Mouse (Mus musculus) brain, embryonic 18.5 days (tissue): ENCODE measurements at regions not wholly inside any gene's neighbourhood (a gene's known extent, or its start where the extent isn't known, plus 50 kb on each side); places are given as distances from the start of the nearest gene placed in this dataset.
"Not testable (repeated sequence)": the region's sequence is repeated elsewhere in the genome, so short reads cannot be mapped to it uniquely, and the experiment has no call there.

Experiments used
- DNase-seq: peaks from one replicate; pipeline ENCODE4 v3.0.0-alpha.2; 2012; ENCODE audit warnings: low read depth, low spot score

DNA sequence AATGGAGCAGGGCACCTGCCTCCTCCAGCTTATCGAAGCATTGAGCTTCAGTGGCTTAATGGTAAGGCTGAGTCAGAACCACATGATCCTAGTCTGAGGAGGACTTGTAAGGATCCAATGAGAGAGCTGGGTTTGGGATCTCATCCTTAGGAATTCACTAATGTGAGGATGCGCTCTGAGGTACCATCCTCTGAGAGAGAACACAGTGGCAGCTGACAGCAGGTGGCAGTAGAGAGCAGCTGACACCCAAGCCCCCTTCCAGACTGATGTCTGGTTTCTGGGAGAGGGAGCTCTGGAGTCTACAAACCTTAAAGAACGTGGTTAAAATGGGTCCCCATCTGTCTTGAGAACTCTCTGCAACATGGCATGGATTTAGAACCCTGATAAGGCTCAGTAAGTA is 137.8 kb downstream of the B3glct start:
- DNase-seq = no peak

DNA sequence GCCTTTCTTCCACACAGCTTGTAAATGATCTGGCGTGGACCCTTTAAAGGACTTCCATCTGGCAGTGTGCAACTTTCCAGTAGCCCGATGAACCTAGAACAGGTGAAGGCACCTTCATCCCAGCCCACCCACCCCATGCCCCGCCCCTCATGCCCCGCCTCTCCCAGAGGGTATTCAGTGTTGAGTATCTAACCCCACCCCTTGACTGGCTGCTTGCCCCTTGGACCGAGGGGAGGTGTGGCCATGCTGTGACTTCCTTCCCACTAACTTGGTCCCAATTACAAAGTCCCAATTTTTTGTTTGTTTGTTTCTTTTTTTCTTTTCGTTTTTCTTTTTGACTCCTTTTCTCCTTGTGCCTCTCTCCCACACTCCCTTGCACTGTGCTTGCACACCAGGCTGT is 140.8 kb downstream of the B3glct start:
- DNase-seq = no peak

- DNase-seq = no peak
These were observed 145.8 kb downstream of the B3glct start for GRCm38 (mm10) chr5:149823821-149824220.

DNA sequence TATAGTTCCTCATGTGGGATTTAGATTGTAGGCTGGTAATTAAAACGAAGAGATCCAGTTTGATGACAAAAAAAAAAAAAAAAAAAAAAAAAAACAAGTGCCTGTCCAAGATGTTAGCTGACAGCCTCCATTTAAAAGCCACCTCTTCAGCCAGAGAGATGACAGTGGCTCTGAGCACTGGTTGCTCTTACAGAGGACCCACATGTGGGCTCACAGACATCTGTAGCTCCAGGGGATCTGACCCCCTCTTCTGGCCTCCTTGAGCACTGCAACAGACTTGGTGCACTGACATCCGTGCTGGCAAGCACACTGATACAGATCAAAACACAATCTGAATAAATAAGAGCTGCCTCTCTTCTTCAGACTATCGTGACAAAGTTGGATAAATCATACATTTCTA is 149.6 kb downstream of the B3glct start:
- no peak for DNase-seq

DNA sequence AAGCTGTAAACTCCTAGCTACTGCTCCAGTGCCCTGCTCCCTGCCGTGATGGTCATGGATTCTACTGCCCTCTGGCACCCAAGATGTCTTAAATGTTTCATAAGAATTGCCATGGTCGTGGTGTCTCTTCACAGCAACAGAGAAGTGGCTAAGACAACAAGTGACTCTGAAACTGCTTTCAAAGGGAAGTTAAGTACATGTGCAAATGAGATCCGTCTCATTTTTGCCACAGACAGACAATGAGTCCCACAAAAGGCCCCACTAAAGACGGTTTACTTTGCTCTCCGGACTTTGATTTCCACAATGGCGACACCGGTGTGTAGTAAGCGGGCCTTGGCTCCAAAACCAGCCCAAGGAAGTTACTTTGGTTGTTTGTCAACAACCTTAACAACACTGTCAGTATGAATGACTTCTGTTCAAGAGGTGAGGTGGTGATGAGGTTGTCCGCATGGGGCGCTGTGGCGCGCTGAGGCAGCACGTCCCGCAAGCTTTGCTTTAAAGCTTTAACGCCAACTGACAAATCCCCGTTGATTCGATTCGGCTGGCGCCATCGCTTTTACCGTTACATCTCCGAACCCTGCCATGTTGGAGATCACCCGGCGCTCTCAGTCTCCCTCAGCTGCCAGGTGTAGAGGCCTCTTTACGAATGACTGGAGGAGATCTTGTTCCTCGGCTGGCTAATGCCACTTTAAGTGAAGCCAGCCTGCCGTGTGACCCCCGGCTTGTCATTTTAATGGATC is 153.3 kb downstream of the B3glct start:
- peak; percentile 36 for DNase-seq

GRCm38 (mm10) chr5:149837379-149837778 is 159.3 kb downstream of the B3glct start:
- DNase-seq = no peak

GRCm38 (mm10) chr5:149842491-149842890 is 164.5 kb downstream of the B3glct start:
- no peak for DNase-seq

DNA sequence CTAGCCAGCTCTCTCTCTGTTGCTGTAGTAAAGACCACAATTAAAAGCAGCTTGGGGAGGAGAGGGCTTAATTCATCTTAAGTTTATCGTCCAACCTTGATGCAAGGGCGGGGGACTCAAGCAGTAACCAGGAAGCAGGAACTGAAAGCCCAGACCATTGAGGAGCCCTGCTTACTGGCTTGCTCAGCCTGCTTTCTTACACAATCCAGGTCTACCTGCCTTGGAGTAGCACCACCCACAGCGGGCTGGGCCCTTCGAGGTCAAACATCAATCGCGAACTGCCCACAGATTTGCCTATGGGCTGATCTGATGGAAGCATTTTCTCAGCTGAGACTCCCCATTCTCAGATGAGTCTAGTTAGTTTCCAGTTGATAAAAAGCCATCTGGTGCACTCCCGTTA is 165.3 kb downstream of the B3glct start:
- DNase-seq = no peak

- no peak for DNase-seq
These were observed 167.2 kb downstream of the B3glct start for GRCm38 (mm10) chr5:149845256-149845655.

DNA sequence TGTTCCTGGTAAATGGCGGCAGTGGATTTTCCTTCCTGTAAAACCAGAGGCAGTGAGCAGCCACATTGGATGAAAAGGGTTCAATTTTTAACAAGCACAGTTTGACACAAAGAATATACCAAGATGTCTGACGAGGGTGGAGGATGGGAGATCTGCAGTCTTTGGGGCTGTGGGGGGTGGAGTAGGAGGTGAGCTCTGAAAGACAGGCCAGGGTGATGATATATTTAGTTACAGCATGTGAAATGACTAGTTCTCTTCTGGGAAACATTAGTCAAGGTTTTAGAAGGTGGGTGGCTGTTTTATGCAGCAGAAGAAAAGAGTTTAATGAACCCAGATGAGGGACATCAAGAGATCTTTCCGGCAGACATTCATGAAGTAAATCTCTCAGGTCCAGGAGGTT is 170.0 kb upstream of the Rxfp2 start:
- DNase-seq = no peak

DNA sequence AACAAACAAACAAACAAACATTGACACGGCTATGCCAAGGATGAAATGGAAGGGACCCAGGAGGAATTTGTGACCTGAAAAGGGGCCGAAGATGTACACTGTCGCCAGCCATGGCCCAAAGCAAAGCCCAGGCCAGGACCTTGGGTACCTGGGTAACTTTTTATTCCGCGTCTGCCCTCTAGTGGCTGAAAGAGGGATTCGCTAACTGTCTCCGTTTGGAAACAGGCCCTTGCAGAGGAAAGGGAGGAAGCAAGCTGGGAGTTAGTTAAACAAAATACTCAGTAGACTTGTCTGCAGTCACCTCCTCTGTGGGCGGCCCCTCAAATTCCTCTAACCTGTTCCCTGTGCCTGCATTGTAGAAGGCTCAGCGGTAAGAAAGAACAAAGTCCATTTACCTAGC is 167.5 kb upstream of the Rxfp2 start:
- DNase-seq = no peak

DNA sequence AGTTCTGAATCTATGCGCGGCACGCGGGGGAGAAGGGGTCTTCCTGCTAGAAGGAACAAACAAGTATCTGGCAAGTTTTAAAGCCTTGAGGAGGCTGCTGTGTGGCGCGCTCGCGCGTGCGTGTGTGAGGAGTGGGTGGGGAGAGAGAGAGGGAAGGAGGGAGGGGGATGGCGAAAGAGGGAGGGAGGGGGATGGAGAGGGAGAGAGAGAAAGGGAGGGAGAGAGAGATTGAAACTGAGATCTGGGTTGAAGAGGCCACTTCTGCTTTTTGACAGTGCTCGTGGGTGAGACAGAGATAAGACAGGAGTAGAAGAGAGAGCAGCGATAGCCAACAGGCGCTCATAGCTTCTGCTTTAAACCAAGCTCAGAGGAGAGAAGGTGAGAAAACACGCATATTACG is 166.0 kb upstream of the Rxfp2 start:
- DNase-seq = no peak

- no peak for DNase-seq
These were observed 162.4 kb upstream of the Rxfp2 start for GRCm38 (mm10) chr5:149856101-149856500.

DNA sequence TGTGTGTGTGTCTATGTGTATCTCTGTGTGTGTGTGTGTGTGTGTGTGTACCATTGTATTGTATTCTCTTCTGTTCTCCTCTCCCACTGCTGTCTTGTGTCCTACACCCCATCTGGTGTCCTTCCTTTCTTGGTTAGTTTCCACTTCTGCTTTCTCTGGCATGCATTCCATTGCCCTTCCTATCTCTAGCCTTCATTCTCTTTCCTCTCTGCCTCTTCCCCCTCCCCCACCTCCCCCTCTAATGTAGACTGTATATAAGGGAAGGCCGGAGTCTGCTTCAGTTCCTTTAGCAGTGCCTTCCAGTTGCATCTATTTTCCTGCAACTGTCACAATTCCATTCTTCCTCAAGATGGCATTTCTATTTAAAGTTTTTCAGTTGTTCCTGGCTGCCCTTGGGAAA is 161.5 kb upstream of the Rxfp2 start:
- no peak for DNase-seq

DNA sequence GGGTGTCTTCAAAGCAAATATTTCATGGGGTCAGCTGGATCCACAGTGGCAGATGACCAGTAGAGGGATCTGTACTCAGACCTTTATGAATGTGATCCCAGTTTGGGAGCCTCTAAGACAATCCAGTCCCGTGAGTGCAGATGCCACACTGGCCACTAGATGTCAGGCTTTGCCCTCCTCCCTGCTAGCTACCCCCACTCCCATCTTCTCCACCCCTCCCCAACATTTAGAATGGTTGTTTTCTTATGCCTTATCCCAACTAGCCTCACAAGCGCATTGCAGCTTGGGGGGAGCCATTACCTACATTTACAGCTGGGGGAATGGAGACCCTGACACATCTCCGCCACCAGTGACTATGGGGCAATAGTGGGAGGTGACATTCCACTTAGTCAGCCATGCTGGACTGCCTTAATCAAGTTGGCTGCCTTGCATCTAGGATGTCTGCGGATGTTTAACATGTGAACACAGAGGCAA is 156.9 kb upstream of the Rxfp2 start:
- no peak for DNase-seq

DNA sequence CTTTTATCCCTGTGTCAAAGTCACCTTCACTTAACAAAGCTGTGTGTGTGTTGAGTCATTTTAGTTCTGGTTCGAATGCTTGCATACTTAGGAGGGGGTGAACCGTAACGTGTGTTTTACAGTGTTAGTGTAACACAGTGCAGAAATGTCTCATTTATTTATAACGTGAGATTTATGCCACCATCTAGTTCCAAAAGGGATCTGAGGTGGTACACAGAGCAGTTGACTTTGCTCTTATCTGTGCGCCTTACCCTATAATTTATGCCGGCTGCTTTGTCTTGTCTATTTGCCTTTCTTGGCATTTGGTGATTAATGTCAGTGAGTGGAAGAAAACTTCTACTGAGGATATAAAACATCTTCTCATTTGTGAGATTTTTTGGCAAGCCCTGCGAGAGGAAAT is 150.5 kb upstream of the Rxfp2 start:
- DNase-seq = no peak

DNA sequence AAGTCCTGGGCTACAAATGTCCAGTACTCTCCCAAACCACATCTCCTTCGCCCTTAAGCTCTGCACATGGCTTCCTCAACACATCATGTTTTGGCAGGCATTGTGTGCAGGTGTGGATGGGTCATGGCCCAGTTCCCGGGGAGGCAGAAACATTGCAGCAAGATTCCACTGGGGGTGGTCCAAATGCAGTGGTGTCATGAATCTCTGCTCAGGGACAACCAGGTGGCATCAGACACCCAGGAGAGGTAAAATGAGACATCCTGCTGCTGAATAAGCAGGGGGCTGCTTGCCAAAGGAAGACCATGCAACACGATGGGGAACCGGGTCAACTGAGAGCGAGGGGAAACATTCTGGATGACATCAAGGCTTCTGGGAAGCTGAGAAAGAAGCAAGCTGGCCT is 149.0 kb upstream of the Rxfp2 start:
- no peak for DNase-seq

DNA sequence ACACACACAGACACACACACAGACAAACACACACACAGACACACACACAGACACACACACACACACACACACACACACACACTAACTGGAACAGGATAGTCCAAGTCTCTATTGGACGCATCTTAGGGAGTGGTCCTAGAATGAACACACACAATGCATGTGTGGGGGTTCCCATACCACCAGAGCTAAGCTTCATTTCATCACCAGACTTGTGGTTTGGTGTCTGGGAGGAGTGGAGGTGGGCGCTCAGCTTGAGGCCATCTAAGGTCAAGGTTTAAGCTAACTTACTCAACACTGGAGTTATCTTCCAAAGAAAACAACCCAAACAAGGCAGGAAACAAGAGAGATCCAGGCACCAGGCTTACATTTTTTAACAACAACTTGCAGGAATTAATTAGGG is 147.9 kb upstream of the Rxfp2 start:
- no peak for DNase-seq

DNA sequence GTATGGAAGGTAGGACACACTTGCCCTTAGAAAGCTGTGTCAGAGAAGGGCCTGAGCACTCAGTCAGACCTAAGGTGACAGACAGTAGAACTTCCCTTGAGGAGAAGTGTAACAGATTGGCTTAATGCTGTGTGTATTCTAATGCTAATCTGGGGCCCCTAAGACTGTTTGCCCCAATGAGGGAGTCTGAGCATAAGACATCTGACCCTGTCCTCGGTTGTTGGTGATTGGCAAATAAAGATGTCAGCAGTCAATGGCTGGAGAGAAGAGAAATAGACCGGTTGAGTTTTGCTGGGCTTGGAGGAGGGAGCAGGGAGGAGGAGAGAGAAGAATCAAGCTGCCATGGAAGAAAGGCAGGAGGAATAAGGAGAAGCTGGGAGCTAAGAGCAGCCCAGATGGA is 147.0 kb upstream of the Rxfp2 start:
- DNase-seq = no peak

- DNase-seq = no peak
These were observed 144.9 kb upstream of the Rxfp2 start for GRCm38 (mm10) chr5:149873482-149874002.

- no peak for DNase-seq
These were observed 144.1 kb upstream of the Rxfp2 start for GRCm38 (mm10) chr5:149874342-149874741.

DNA sequence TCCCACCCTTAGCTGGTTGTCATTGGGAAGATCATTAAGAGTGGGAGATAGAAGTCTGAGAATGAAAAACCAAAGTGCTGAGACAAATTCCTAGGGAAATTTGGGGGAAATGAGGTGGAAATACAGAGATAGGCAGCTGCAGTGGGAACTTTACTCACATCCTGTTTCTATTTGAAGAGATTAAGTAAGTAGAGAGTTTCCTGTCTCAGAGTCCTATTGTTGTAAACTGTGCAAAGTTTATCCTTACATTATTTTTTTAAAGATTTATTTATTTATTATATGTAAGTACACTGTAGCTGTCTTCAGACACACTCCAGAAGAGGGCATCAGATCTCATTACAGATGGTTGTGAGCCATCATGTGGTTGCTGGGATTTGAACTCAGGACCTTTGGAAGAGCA is 126.0 kb upstream of the Rxfp2 start:
- not testable (repeated sequence) for DNase-seq

DNA sequence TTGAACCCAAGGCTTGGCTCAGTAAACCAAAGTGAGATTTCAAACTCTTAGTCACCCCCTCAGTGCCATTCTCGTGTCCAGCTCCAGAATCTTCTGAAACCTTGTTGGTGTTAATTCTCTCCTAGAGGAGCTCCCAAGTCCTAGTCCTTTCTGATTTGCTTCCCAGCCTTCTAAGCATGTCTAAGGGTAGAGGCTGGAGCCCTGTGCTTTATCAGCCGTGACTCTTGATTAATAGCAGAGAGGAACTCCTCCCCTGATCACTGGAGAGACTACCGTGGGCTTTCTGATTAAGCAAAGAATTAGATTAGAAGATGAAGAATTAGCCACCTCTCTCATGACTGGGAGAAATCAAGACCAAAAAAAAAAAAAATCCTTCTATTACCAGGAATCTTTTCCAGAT is 111.5 kb upstream of the Rxfp2 start:
- no peak for DNase-seq
